Mouse (Mus musculus) liver, adult 2 months (tissue): ENCODE data around the gene Ipcef1. TPM values are rescaled to one million over a fixed set of nuclear protein-coding genes. Genes with fewer than 3 reads are reported as not detected.

Experiments used
- DNase-seq: peaks from one replicate; pipeline ENCODE4 v3.0.0-alpha.2; 2011; ENCODE audit warnings: low read depth, low spot score; ENCODE audit errors: extremely low read depth
- H3K27ac ChIP-seq: fragments of 200-500 bp; replicated peaks from 2 replicates; pipeline ENCODE4 v1.5.1; 2012; ENCODE audit warnings: low read depth, mild to moderate bottlenecking, control low read depth, inconsistent platforms, low read length; ENCODE audit not compliant: insufficient read depth
- H3K27me3 ChIP-seq: fragments of 200-500 bp; 2 replicates; pipeline ENCODE4 v1.6.1; 2012; ENCODE audit warnings: mild to moderate bottlenecking, moderate library complexity, low read length, inconsistent platforms; ENCODE audit not compliant: control insufficient read depth, insufficient read depth
- H3K36me3 ChIP-seq: fragments of 200-500 bp; 2 replicates; pipeline ENCODE4 v1.6.1; 2012; ENCODE audit warnings: low read length, inconsistent platforms; ENCODE audit not compliant: control insufficient read depth, insufficient read depth
- H3K4me1 ChIP-seq: fragments of 200-500 bp; 2 replicates; pipeline ENCODE4 v1.6.1; 2011; ENCODE audit warnings: low read length; ENCODE audit not compliant: control insufficient read depth, insufficient read depth
- H3K4me3 ChIP-seq: fragments of 200-500 bp; 2 replicates; pipeline ENCODE4 v1.5.1; 2011; ENCODE audit warnings: low read depth, mild to moderate bottlenecking, control low read depth, low read length, moderate library complexity; ENCODE audit not compliant: insufficient read depth
- H3K79me2 ChIP-seq: fragments of 200-500 bp; 2 replicates; pipeline ENCODE4 v1.6.1; 2012; ENCODE audit warnings: inconsistent platforms, mild to moderate bottlenecking, low read length, moderate library complexity; ENCODE audit not compliant: control insufficient read depth, insufficient read depth
- H3K9ac ChIP-seq: fragments of 200-500 bp; 2 replicates; pipeline ENCODE4 v1.6.1; 2012; ENCODE audit warnings: low read depth, mild to moderate bottlenecking, control low read depth, inconsistent platforms, low read length
- CTCF ChIP-seq: fragments of 200-500 bp; IDR thresholded peaks from 2 replicates; pipeline ENCODE4 v1.5.1; 2011; ENCODE audit warnings: low read depth, low read length, control low read depth
- POLR2A ChIP-seq: fragments of 200-500 bp; IDR thresholded peaks from 2 replicates; pipeline ENCODE4 v1.6.1; 2011; ENCODE audit warnings: low read length, control low read depth; ENCODE audit not compliant: insufficient read depth; ENCODE audit errors: extremely low read depth
- WGBS: fragments of 180-500 bp; shearing (Covaris S2); methylation state at CpG from one replicate; pipeline ENCODE4 v1.1.7; 2018; 5-methylcytosine and 5-hydroxymethylcytosine counted together
- polyA plus RNA-seq: library from polyadenylated mRNA; depleted of rRNA; stranded (reverse); fragments of >200 nt; gene quantifications from 2 replicates; pipeline ENCODE4 v1.2.3, GENCODE M21; 2012
- total RNA-seq: library from RNA; depleted of rRNA; stranded (reverse); fragments of >200 nt; gene quantifications from 2 replicates; pipeline ENCODE4 v1.2.3, GENCODE M21; 2014

The Ipcef1 gene
- total and polyA plus RNA-seq, 2 experiments = 0.04 to 0.18 TPM

DNA sequence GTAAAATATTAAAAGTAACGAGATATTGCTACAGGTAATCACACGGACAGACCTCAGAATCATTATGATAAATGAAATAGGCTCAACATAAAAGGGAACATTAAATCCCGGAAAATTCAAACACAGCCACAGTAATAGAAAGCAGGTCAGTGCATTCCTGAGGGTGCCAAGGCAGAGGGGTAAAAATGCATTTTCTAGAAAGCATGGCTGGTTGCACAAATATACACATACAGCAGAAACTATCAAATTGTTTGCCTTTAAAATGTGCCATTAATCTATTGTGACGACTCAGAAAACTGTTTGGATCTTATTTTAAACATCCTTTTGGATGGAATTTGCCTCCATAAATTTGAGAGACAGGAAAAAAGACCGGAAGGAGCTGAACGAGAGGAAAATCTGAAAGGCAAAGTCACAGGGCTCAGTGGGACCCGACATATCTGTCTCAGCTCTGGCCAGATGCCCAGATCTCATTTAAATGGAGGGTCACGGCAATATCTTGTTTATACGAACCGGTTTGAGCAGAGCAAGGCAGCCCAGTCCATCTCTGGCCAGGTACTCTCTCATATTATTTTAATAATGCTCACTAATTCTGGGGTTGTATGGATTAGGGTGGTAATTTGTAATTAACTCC lies 4.9 kb downstream of the Ipcef1 start:
- TF ChIP-seq POLR2A (no peak), CTCF (no peak)
- Histone ChIP-seq H3K27me3 (no peaks in the 10 kb centered on the region), H3K4me3 (no peak overlapping the region), H3K36me3 (no peaks in the 10 kb centered on the region), H3K79me2 (no peaks in the 10 kb centered on the region), H3K27ac (no peak overlapping the region), H3K4me1 (no peaks in the 10 kb centered on the region), H3K9ac (no peak overlapping the region)
- WGBS = 66% methylated on average over 10 of the region's 10 CpGs
- DNase-seq = no peak

- H3K79me2 ChIP-seq = no peaks in the 10 kb centered on the region
- 88% methylated on average over 5 of the region's 5 CpGs for WGBS
- DNase-seq = no peak
- no peaks in the 10 kb centered on the region for H3K36me3 ChIP-seq
- no peak overlapping the region for H3K27ac ChIP-seq
- no peaks in the 10 kb centered on the region for H3K4me1 ChIP-seq
- H3K9ac ChIP-seq = no peak overlapping the region
- H3K27me3 ChIP-seq = no peaks in the 10 kb centered on the region
- H3K4me3 ChIP-seq = no peak overlapping the region
- no peak for TF ChIP-seq CTCF
- no peak for TF ChIP-seq POLR2A
These were observed 8.4 kb downstream of the Ipcef1 start for GRCm38 (mm10) chr10:7043896-7044295.

DNA sequence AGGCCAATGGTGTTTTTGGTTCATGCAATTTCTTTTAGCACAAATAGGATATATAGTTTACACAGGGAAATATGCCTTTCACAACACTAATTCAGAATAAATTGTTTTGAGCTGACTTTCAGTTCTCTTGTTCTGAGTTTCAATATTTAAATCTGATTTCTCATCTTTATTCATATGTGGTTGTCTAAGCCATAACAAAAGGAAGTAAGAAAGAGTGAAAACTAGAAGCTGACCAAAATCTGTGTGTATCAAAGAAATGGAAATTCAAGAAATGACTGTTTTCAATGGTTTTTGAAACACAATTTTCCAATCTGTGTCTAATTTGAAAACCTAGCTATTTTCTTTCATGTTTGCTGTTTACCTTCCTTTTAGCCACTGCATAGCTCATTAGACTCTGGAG lies 11.2 kb downstream of the Ipcef1 start:
- Histone ChIP-seq H3K36me3 (no peaks in the 10 kb centered on the region), H3K27me3 (no peaks in the 10 kb centered on the region; the same call in 1 of the 2 replicates), H3K79me2 (no peaks in the 10 kb centered on the region), H3K27ac (no peak overlapping the region), H3K4me1 (no peaks in the 10 kb centered on the region), H3K9ac (no peak overlapping the region), H3K4me3 (no peak overlapping the region)
- DNase-seq = no peak
- TF ChIP-seq CTCF = no peak
- TF ChIP-seq POLR2A = no peak

- WGBS = 92% methylated on average over 5 of the region's 5 CpGs
These were observed 15.1 kb downstream of the Ipcef1 start for GRCm38 (mm10) chr10:7037194-7037593.

GRCm38 (mm10) chr10:7035547-7035946 lies 16.7 kb downstream of the Ipcef1 start:
- DNase-seq = no peak
- TF ChIP-seq CTCF = no peak
- TF ChIP-seq POLR2A = no peak

More at GRCm38 (mm10) chr10:7037194-7037593, 15.1 kb downstream of the Ipcef1 start:
- Histone ChIP-seq H3K27me3 (no peaks in the 10 kb centered on the region; the same call in 1 of the 2 replicates), H3K4me3 (no peak overlapping the region), H3K36me3 (no peaks in the 10 kb centered on the region), H3K79me2 (no peaks in the 10 kb centered on the region), H3K4me1 (no peaks in the 10 kb centered on the region), H3K27ac (no peak overlapping the region), H3K9ac (no peak overlapping the region)
- no peak for DNase-seq
- TF ChIP-seq CTCF (no peak), POLR2A (no peak)

DNA sequence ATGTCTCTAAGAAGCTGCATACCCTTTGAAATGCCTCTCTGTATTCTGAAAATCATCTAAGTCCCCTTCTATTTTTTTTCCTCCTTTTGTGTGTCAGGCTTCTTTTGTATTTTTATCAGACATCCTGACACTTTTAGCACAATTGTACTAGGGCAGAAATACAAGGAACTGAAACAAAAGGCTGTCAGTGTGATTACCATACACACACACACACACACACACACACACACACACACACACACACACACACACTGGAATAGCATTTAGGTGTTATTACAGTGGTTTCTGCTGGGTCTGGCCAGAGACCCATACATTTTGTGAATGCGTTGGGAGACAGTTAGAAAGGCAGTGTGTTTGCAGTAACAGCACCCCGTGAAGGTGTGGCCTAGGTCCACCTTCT lies 18.8 kb downstream of the Ipcef1 start:
- Histone ChIP-seq H3K4me3 (no peak overlapping the region), H3K79me2 (no peaks in the 10 kb centered on the region), H3K27me3 (no peaks in the 10 kb centered on the region; the same call in 1 of the 2 replicates), H3K27ac (no peak overlapping the region), H3K36me3 (no peaks in the 10 kb centered on the region), H3K4me1 (no peaks in the 10 kb centered on the region), H3K9ac (no peak overlapping the region)
- TF ChIP-seq POLR2A (no peak), CTCF (no peak)
- 94% methylated on average over 2 of the region's 2 CpGs for WGBS
- DNase-seq = no peak

More at GRCm38 (mm10) chr10:7035547-7035946, 16.7 kb downstream of the Ipcef1 start:
- Histone ChIP-seq H3K9ac (no peak overlapping the region), H3K4me1 (no peaks in the 10 kb centered on the region), H3K79me2 (no peaks in the 10 kb centered on the region), H3K27me3 (no peaks in the 10 kb centered on the region; the same call in 1 of the 2 replicates), H3K36me3 (no peaks in the 10 kb centered on the region), H3K4me3 (no peak overlapping the region), H3K27ac (no peak overlapping the region)
- WGBS = 60% methylated on average over 12 of the region's 12 CpGs
